13 mouse cellular contexts compared by ENCODE assay signal in the genomic region with DNA sequence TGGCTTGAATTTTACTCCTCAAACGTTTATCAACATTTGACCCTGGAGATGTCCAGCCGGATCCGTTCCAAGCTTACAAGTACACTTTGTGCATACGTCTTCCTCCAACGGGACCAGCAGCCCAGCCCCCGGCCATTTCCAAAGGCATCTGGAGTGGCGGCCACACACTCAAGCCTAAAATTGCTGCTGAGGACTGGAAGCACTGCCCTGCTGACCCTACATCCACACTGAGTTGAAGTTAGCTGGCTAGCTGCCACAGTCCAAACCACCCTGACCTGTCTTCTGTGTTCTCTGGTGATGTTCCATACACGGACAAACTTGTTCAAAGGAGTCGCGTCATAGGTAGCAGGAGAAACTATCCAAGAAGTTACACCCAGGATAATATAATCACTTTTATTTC. TPM values are rescaled to one million over a fixed set of nuclear protein-coding genes. Genes with fewer than 3 reads are reported as not detected.
A peak's percentile ranks its signal among the peaks of the same experiment; 100 is the strongest.
DNase-seq lines count a peak whose midpoint lies in the region; ATAC-seq lines count a peak whose summit lies in the region.
"Had no signal": no experiment of that assay in that cellular context is flagged by ENCODE, and none has a peak within 500 bp of the region (broad histone marks: within the 10 kb centered on the region; RNA-seq: fewer than 3 reads in every experiment).

No protein-coding gene starts in this region.

- peaks cover 66% of the 10 kb centered on the region for H3K4me1 ChIP-seq in hindbrain, embryonic 10.5 days (replicated peaks)
- peaks cover 6% of the 10 kb centered on the region for H3K4me1 ChIP-seq in hindbrain, embryonic 11.5 days (replicated peaks; ENCODE audit: control insufficient read depth, insufficient read depth, low read length)

- no peak overlapping the region for H3K4me2 ChIP-seq in hindbrain, embryonic 11.5 days (replicated peaks; ENCODE audit: low read depth, low read length)
- H3K4me2 ChIP-seq: embryonic facial prominence, embryonic 13.5 days; hindbrain, embryonic 12.5 days; liver, embryonic 13.5 days had no signal

- peak overlapping the region; percentile 76; the same call in 1 of the 2 replicates for H3K27ac ChIP-seq in hindbrain, embryonic 10.5 days
- H3K27ac ChIP-seq in hindbrain, embryonic 11.5 days (ENCODE audit: low read depth, low read length), result no peak overlapping the region
- H3K27ac ChIP-seq: embryonic facial prominence, embryonic 13.5 days; hindbrain, embryonic 12.5 days; liver, embryonic 13.5 days had no signal

- no peak overlapping the region for H3K9ac ChIP-seq in hindbrain, embryonic 11.5 days (ENCODE audit: low read depth, low read length)
- H3K9ac ChIP-seq: embryonic facial prominence, embryonic 13.5 days; hindbrain, embryonic 12.5 days; liver, embryonic 13.5 days had no signal

- H3K36me3 ChIP-seq in hindbrain, embryonic 10.5 days, result no peaks in the 10 kb centered on the region
- H3K36me3 ChIP-seq in hindbrain, embryonic 11.5 days (ENCODE audit: control insufficient read depth, insufficient read depth, low read length), result no peaks in the 10 kb centered on the region
- H3K36me3 ChIP-seq: embryonic facial prominence, embryonic 13.5 days; hindbrain, embryonic 12.5 days; liver, embryonic 13.5 days had no signal

- 74% methylated on average over 10 of the region's 10 CpGs for WGBS in hindbrain, embryonic 10.5 days
- WGBS in hindbrain, embryonic 11.5 days, result 69% methylated on average over 10 of the region's 10 CpGs

- H3K4me3 ChIP-seq in hindbrain, embryonic 10.5 days, result no peak overlapping the region
- H3K4me3 ChIP-seq in hindbrain, embryonic 11.5 days (ENCODE audit: low read depth, low read length), result no peak overlapping the region
- H3K4me3 ChIP-seq: embryonic facial prominence, embryonic 13.5 days; hindbrain, embryonic 12.5 days; liver, embryonic 13.5 days; myocyte had no signal

- ATAC-seq in hindbrain, embryonic 11.5 days (ENCODE audit: low FRiP score), result no peak

- DNase-seq in adrenal gland, adult (ENCODE audit: inconsistent age in 2 of 2, low spot score in 1 of 2), result peak; percentile 56 to 66
- no peak for DNase-seq in adrenal gland, adult 8-10 months
- no peak for DNase-seq in hindbrain, embryonic 10.5 days (ENCODE audit: low spot score)
- no peak for DNase-seq in hindbrain, embryonic 11.5 days (ENCODE audit: low spot score)
- DNase-seq in thymus, postnatal 4 days, result peak; percentile 6
- no peak for DNase-seq in thymus, postnatal 10 days (ENCODE audit: low spot score in 2 of 2)
- peak; percentile 62 for DNase-seq in testis, postnatal 10 days (ENCODE audit: low spot score)
- no peak for DNase-seq in left cerebral cortex, adult 11 months (ENCODE audit: low spot score)
- DNase-seq: cerebellum, adult 11 months; liver, embryonic 13.5 days had no signal

- no peaks in the 10 kb centered on the region for H3K9me3 ChIP-seq in hindbrain, embryonic 10.5 days
- H3K9me3 ChIP-seq in hindbrain, embryonic 11.5 days (ENCODE audit: control insufficient read depth, low read length), result no peaks in the 10 kb centered on the region
- H3K9me3 ChIP-seq: embryonic facial prominence, embryonic 13.5 days; hindbrain, embryonic 12.5 days; liver, embryonic 13.5 days had no signal

- H3K27me3 ChIP-seq in hindbrain, embryonic 10.5 days (ENCODE audit: insufficient read depth, poor library complexity, severe bottlenecking), result no peaks in the 10 kb centered on the region
- H3K27me3 ChIP-seq in hindbrain, embryonic 11.5 days (ENCODE audit: control insufficient read depth, insufficient read depth, low read length), result no peaks in the 10 kb centered on the region
- H3K27me3 ChIP-seq: embryonic facial prominence, embryonic 13.5 days; hindbrain, embryonic 12.5 days had no signal

RNA-seq across cellular contexts. Expression of a gene that starts 18.6 kb away (rescaled TPM):
- 100 to 1,000 TPM; 121 to 231 (median 200) TPM for total RNA-seq in adrenal gland, adult 8-10 months (2022)
- 34.6 and 41.4 TPM in 2 replicates for polyA plus RNA-seq in hindbrain, embryonic 10.5 days (2016; fragmentation: Nextera tagmentation; extraction: Ambion mirVana)
- polyA plus RNA-seq in hindbrain, embryonic 11.5 days (2014; fragmentation: Nextera tagmentation; extraction: Ambion mirVana), result 64.2 and 76.5 TPM in 2 replicates

Comparison
In these comparisons a context has a peak if more than half of its experiments do, and no peak if none do; other contexts are left out.
1. DNase-seq: peak in adrenal gland, adult (2 of 2), thymus, postnatal 4 days (single experiment) and testis, postnatal 10 days (single experiment); none in adrenal gland, adult 8-10 months (single experiment), hindbrain, embryonic 10.5 days (single experiment), hindbrain, embryonic 11.5 days (single experiment), thymus, postnatal 10 days (0 of 2) and left cerebral cortex, adult 11 months (single experiment).